Mouse (Mus musculus): Measurements from ENCODE around the gene Spcs3. TPM values are rescaled to one million over a fixed set of nuclear protein-coding genes. Genes with fewer than 3 reads are reported as not detected.

The Spcs3 gene
- polyA plus RNA-seq, 1 experiment from 2014 or later, result 41.5 TPM

GRCm38 (mm10) chr8:54562137-54562536, 32.3 kb upstream of the Spcs3 start:
- no peak overlapping the region for H3K4me2 ChIP-seq (ENCODE audit: low read depth, low read length)
- no peak overlapping the region for H3K4me3 ChIP-seq (ENCODE audit: low read depth, low read length)
- H3K9me3 ChIP-seq (ENCODE audit: low read length), result no peaks in the 10 kb centered on the region
- no peak overlapping the region for H3K9ac ChIP-seq (replicated peaks)
- ATAC-seq, result 0 out of 2 replicates have a peak, but pooled peaks have one; percentile 19
- TF ChIP-seq CTCF (IDR thresholded peaks at IDR 0.05; ENCODE audit: low read depth) (no peak), EP300 (IDR thresholded peaks at IDR 0.05; ENCODE audit: low read depth) (no peak)
- H3K27me3 ChIP-seq (ENCODE audit: insufficient read depth, low read length), result no peaks in the 10 kb centered on the region
- no peak for DNase-seq
- WGBS (ENCODE audit: insufficient replicate concordance), result 36% methylated on average over 4 of the region's 4 CpGs
- no peaks in the 10 kb centered on the region; the same call in 1 of the 2 replicates for H3K4me1 ChIP-seq (ENCODE audit: insufficient read depth)
- H3K27ac ChIP-seq (ENCODE audit: low read depth), result no peak overlapping the region
- no peaks in the 10 kb centered on the region for H3K36me3 ChIP-seq (replicated peaks; ENCODE audit: insufficient read depth, low read length)

- 61% methylated on average over 2 of the region's 2 CpGs for WGBS (ENCODE audit: insufficient replicate concordance)
- ATAC-seq, result no peak
- Histone ChIP-seq H3K36me3 (replicated peaks; ENCODE audit: insufficient read depth, low read length) (no peaks in the 10 kb centered on the region), H3K9me3 (ENCODE audit: low read length) (no peaks in the 10 kb centered on the region), H3K27ac (ENCODE audit: low read depth) (no peak overlapping the region), H3K4me1 (ENCODE audit: insufficient read depth) (no peaks in the 10 kb centered on the region), H3K9ac (replicated peaks) (no peak overlapping the region), H3K27me3 (ENCODE audit: insufficient read depth, low read length) (no peaks in the 10 kb centered on the region), H3K4me3 (ENCODE audit: low read depth, low read length) (no peak overlapping the region), H3K4me2 (ENCODE audit: low read depth, low read length) (no peak overlapping the region)
- TF ChIP-seq EP300 (IDR thresholded peaks at IDR 0.05; ENCODE audit: low read depth), result no peak
- no peak for TF ChIP-seq CTCF (IDR thresholded peaks at IDR 0.05; ENCODE audit: low read depth)
- DNase-seq, result no peak
Observed at GRCm38 (mm10) chr8:54554921-54555320, 25.1 kb upstream of the Spcs3 start.

- 87% methylated on average over 12 of the region's 12 CpGs for WGBS (ENCODE audit: insufficient replicate concordance)
- no peak for ATAC-seq
Observed at GRCm38 (mm10) chr8:54550026-54550574, 20.3 kb upstream of the Spcs3 start.

GRCm38 (mm10) chr8:54548383-54548782, 18.6 kb upstream of the Spcs3 start:
- Histone ChIP-seq H3K9me3 (ENCODE audit: low read length) (no peaks in the 10 kb centered on the region), H3K36me3 (replicated peaks; ENCODE audit: insufficient read depth, low read length) (no peaks in the 10 kb centered on the region)
- no peak for DNase-seq

More at GRCm38 (mm10) chr8:54550026-54550574, 20.3 kb upstream of the Spcs3 start:
- no peak overlapping the region for H3K4me3 ChIP-seq (ENCODE audit: low read depth, low read length)
- H3K4me1 ChIP-seq (ENCODE audit: insufficient read depth), result no peaks in the 10 kb centered on the region
- H3K4me2 ChIP-seq (ENCODE audit: low read depth, low read length), result no peak overlapping the region
- no peaks in the 10 kb centered on the region for H3K9me3 ChIP-seq (ENCODE audit: low read length)
- H3K27ac ChIP-seq (ENCODE audit: low read depth), result no peak overlapping the region
- H3K36me3 ChIP-seq (replicated peaks; ENCODE audit: insufficient read depth, low read length), result no peaks in the 10 kb centered on the region
- no peak for TF ChIP-seq CTCF (IDR thresholded peaks at IDR 0.05; ENCODE audit: low read depth)
- no peak for TF ChIP-seq EP300 (IDR thresholded peaks at IDR 0.05; ENCODE audit: low read depth)
- no peaks in the 10 kb centered on the region for H3K27me3 ChIP-seq (ENCODE audit: insufficient read depth, low read length)
- DNase-seq, result no peak
- no peak overlapping the region for H3K9ac ChIP-seq (replicated peaks)

GRCm38 (mm10) chr8:54541331-54541730, 11.5 kb upstream of the Spcs3 start:
- WGBS (ENCODE audit: insufficient replicate concordance), result 50% methylated on average over 1 of the region's 1 CpGs
- no peak for TF ChIP-seq CTCF (IDR thresholded peaks at IDR 0.05; ENCODE audit: low read depth)
- TF ChIP-seq EP300 (IDR thresholded peaks at IDR 0.05; ENCODE audit: low read depth), result no peak
- H3K4me3 ChIP-seq (ENCODE audit: low read depth, low read length), result no peak overlapping the region
- H3K9me3 ChIP-seq (ENCODE audit: low read length), result no peaks in the 10 kb centered on the region
- no peak for ATAC-seq
- H3K9ac ChIP-seq (replicated peaks), result no peak overlapping the region
- DNase-seq, result no peak
- H3K27ac ChIP-seq (ENCODE audit: low read depth), result no peak overlapping the region
- no peak overlapping the region for H3K4me2 ChIP-seq (ENCODE audit: low read depth, low read length)
- H3K4me1 ChIP-seq (ENCODE audit: insufficient read depth), result no peaks in the 10 kb centered on the region
- no peaks in the 10 kb centered on the region for H3K27me3 ChIP-seq (ENCODE audit: insufficient read depth, low read length)
- no peaks in the 10 kb centered on the region for H3K36me3 ChIP-seq (replicated peaks; ENCODE audit: insufficient read depth, low read length)

More at GRCm38 (mm10) chr8:54548383-54548782, 18.6 kb upstream of the Spcs3 start:
- Histone ChIP-seq H3K4me1 (ENCODE audit: insufficient read depth) (no peaks in the 10 kb centered on the region), H3K27ac (ENCODE audit: low read depth) (no peak overlapping the region), H3K9ac (replicated peaks) (no peak overlapping the region), H3K27me3 (ENCODE audit: insufficient read depth, low read length) (no peaks in the 10 kb centered on the region), H3K4me2 (ENCODE audit: low read depth, low read length) (no peak overlapping the region), H3K4me3 (ENCODE audit: low read depth, low read length) (no peak overlapping the region)
- 78% methylated on average over 6 of the region's 6 CpGs for WGBS (ENCODE audit: insufficient replicate concordance)
- ATAC-seq, result no peak
- no peak for TF ChIP-seq CTCF (IDR thresholded peaks at IDR 0.05; ENCODE audit: low read depth)
- TF ChIP-seq EP300 (IDR thresholded peaks at IDR 0.05; ENCODE audit: low read depth), result no peak

- no peaks in the 10 kb centered on the region for H3K27me3 ChIP-seq (ENCODE audit: insufficient read depth, low read length)
- DNase-seq (no peak), ATAC-seq (no peak; the same call in 1 of the 2 replicates)
- TF ChIP-seq EP300 (IDR thresholded peaks at IDR 0.05; ENCODE audit: low read depth), result no peak
- TF ChIP-seq CTCF (IDR thresholded peaks at IDR 0.05; ENCODE audit: low read depth), result peak; percentile 52
- no peak overlapping the region for H3K9ac ChIP-seq (replicated peaks)
- no peak overlapping the region for H3K27ac ChIP-seq (ENCODE audit: low read depth)
- no peak overlapping the region for H3K4me3 ChIP-seq (ENCODE audit: low read depth, low read length)
- WGBS (ENCODE audit: insufficient replicate concordance), result 71% methylated on average over 3 of the region's 3 CpGs
- H3K4me2 ChIP-seq (ENCODE audit: low read depth, low read length), result no peak overlapping the region
- no peaks in the 10 kb centered on the region for H3K9me3 ChIP-seq (ENCODE audit: low read length)
- H3K36me3 ChIP-seq (replicated peaks; ENCODE audit: insufficient read depth, low read length), result no peaks in the 10 kb centered on the region
- H3K4me1 ChIP-seq (ENCODE audit: insufficient read depth), result no peaks in the 10 kb centered on the region
Observed at GRCm38 (mm10) chr8:54537285-54537684, 7.5 kb upstream of the Spcs3 start.

Measured in liver, postnatal 0 days (tissue).